Mouse (Mus musculus) forebrain, postnatal 0 days (tissue): ENCODE measurements at regions not wholly inside any gene's neighbourhood (a gene's known extent, or its start where the extent isn't known, plus 50 kb on each side); places are given as distances from the start of the nearest gene placed in this dataset.

ENCODE experiments used
- ATAC-seq: fragments of 200-750 bp; cut with Nextera tagmentation; 2 replicates; pipeline ENCODE4 v1.8.0; 2017; ENCODE audit warnings: mild to moderate bottlenecking, moderate library complexity
- DNase-seq: peaks from one replicate; pipeline ENCODE4 v3.0.0-alpha.2; 2015
- H3K27ac ChIP-seq: fragments of 300-500 bp; sonication (generic); 2 replicates; pipeline ENCODE4 v1.5.1; 2014; ENCODE audit warnings: low read depth, mild to moderate bottlenecking, antibody characterized with exemption, low read length, moderate library complexity, mixed read lengths
- H3K27me3 ChIP-seq: fragments of 300-500 bp; sonication (generic); 2 replicates; pipeline ENCODE4 v1.6.1; 2014; ENCODE audit warnings: mild to moderate bottlenecking, low read length, mixed read lengths; ENCODE audit not compliant: insufficient read depth
- H3K36me3 ChIP-seq: fragments of 300-500 bp; sonication (generic); 2 replicates; pipeline ENCODE4 v1.6.1; 2014; ENCODE audit warnings: mild to moderate bottlenecking, moderate library complexity; ENCODE audit not compliant: insufficient read depth
- H3K4me1 ChIP-seq: fragments of 300-500 bp; sonication (generic); 2 replicates; pipeline ENCODE4 v1.6.1; 2014; ENCODE audit warnings: antibody characterized with exemption; ENCODE audit not compliant: insufficient read depth
- H3K4me2 ChIP-seq: fragments of 300-500 bp; sonication (generic); 2 replicates; pipeline ENCODE4 v1.6.1; 2014; ENCODE audit warnings: low read depth, mild to moderate bottlenecking, moderate library complexity
- H3K4me3 ChIP-seq: fragments of 300-500 bp; sonication (generic); 2 replicates; pipeline ENCODE4 v1.5.1; 2014; ENCODE audit warnings: low read depth, low read length, mixed read lengths
- H3K9ac ChIP-seq: fragments of 300-500 bp; sonication (generic); 2 replicates; pipeline ENCODE4 v1.6.1; 2014; ENCODE audit warnings: mild to moderate bottlenecking
- H3K9me3 ChIP-seq: fragments of 300-500 bp; sonication (generic); 2 replicates; pipeline ENCODE4 v1.6.1; 2016; ENCODE audit warnings: low read length
- CTCF ChIP-seq: sonication (generic); IDR thresholded peaks from 2 replicates; pipeline ENCODE4 v1.5.1; 2016; ENCODE audit warnings: antibody characterized with exemption, control low read depth, low read depth
- WGBS: fragments of 180-500 bp; shearing (Covaris S2); extraction: QIAGEN DNeasy Blood & Tissue Kit; methylation state at CpG from one replicate; pipeline ENCODE4 v1.1.7; 2014; 5-methylcytosine and 5-hydroxymethylcytosine counted together

- 0 out of 2 replicates have a peak, but pooled peaks cover 3% of the 10 kb centered on the region for H3K27me3 ChIP-seq
- DNase-seq (no peak), ATAC-seq (no peak)
- 93% methylated on average over 9 of the region's 9 CpGs for WGBS
- TF ChIP-seq CTCF: no peak
- no peaks in the 10 kb centered on the region for H3K9me3 ChIP-seq
- H3K36me3 ChIP-seq: no peaks in the 10 kb centered on the region
- H3K4me3 ChIP-seq: no peak overlapping the region
- H3K27ac ChIP-seq: no peak overlapping the region
- H3K9ac ChIP-seq: no peak overlapping the region
- H3K4me1 ChIP-seq: no peaks in the 10 kb centered on the region
- H3K4me2 ChIP-seq: no peak overlapping the region
Observed at GRCm38 (mm10) chr8:92732229-92732628, 58.1 kb downstream of the Irx6 start.

GRCm38 (mm10) chr8:92735646-92736045 lies 61.6 kb downstream of the Irx6 start:
- H3K4me3 ChIP-seq: no peak overlapping the region

GRCm38 (mm10) chr8:92738080-92738479 lies 64.0 kb downstream of the Irx6 start:
- no peak overlapping the region for H3K9ac ChIP-seq
- H3K27me3 ChIP-seq: peaks cover 3% of the 10 kb centered on the region; the same call in 1 of the 2 replicates
- ATAC-seq: no peak
- no peak for DNase-seq
- TF ChIP-seq CTCF: no peak
- H3K36me3 ChIP-seq: no peaks in the 10 kb centered on the region
- 18% methylated on average over 1 of the region's 1 CpGs for WGBS
- H3K9me3 ChIP-seq: no peaks in the 10 kb centered on the region
- H3K4me1 ChIP-seq: peaks cover under 1% of the 10 kb centered on the region; the same call in 1 of the 2 replicates
- H3K27ac ChIP-seq: no peak overlapping the region
- H3K4me3 ChIP-seq: no peak overlapping the region
- no peak overlapping the region for H3K4me2 ChIP-seq

More at GRCm38 (mm10) chr8:92735646-92736045, 61.6 kb downstream of the Irx6 start:
- Histone ChIP-seq H3K4me2 (no peak overlapping the region), H3K27ac (no peak overlapping the region), H3K9ac (no peak overlapping the region), H3K36me3 (no peaks in the 10 kb centered on the region), H3K27me3 (peaks cover 3% of the 10 kb centered on the region; the same call in 1 of the 2 replicates), H3K9me3 (no peaks in the 10 kb centered on the region), H3K4me1 (no peaks in the 10 kb centered on the region)
- DNase-seq (no peak), ATAC-seq (no peak)
- TF ChIP-seq CTCF: no peak
- 25% methylated on average over 9 of the region's 9 CpGs for WGBS

- Histone ChIP-seq H3K4me1 (peaks cover 4% of the 10 kb centered on the region; the same call in 1 of the 2 replicates), H3K27me3 (no peaks in the 10 kb centered on the region; the same call in 1 of the 2 replicates), H3K9me3 (no peaks in the 10 kb centered on the region), H3K4me2 (no peak overlapping the region), H3K9ac (no peak overlapping the region), H3K27ac (no peak overlapping the region), H3K36me3 (no peaks in the 10 kb centered on the region), H3K4me3 (no peak overlapping the region)
- DNase-seq (no peak), ATAC-seq (no peak)
- WGBS: 42% methylated on average over 9 of the region's 9 CpGs
- no peak for TF ChIP-seq CTCF
Observed at GRCm38 (mm10) chr8:92740286-92740808, 66.3 kb downstream of the Irx6 start.

GRCm38 (mm10) chr8:92741836-92742235 lies 67.7 kb downstream of the Irx6 start:
- Histone ChIP-seq H3K4me1 (peaks cover 4% of the 10 kb centered on the region; the same call in 1 of the 2 replicates), H3K36me3 (no peaks in the 10 kb centered on the region), H3K27me3 (no peaks in the 10 kb centered on the region; the same call in 1 of the 2 replicates), H3K4me3 (no peak overlapping the region), H3K9ac (no peak overlapping the region), H3K9me3 (no peaks in the 10 kb centered on the region), H3K27ac (no peak overlapping the region), H3K4me2 (no peak overlapping the region)
- ATAC-seq: no peak
- no peak for DNase-seq
- WGBS: 82% methylated on average over 3 of the region's 3 CpGs
- TF ChIP-seq CTCF: no peak

GRCm38 (mm10) chr8:92743108-92743507 lies 69.0 kb downstream of the Irx6 start:
- Histone ChIP-seq H3K27me3 (no peaks in the 10 kb centered on the region; the same call in 1 of the 2 replicates), H3K9me3 (no peaks in the 10 kb centered on the region), H3K27ac (no peak overlapping the region), H3K36me3 (no peaks in the 10 kb centered on the region), H3K9ac (no peak overlapping the region), H3K4me1 (peaks cover 6% of the 10 kb centered on the region; the same call in 1 of the 2 replicates), H3K4me3 (no peak overlapping the region), H3K4me2 (0 out of 2 replicates have a peak overlapping the region, but pooled peaks have one; percentile 5)
- DNase-seq (no peak), ATAC-seq (peak; percentile 43; the same call in 1 of the 2 replicates)
- TF ChIP-seq CTCF: no peak
- WGBS: 16% methylated on average over 12 of the region's 12 CpGs

GRCm38 (mm10) chr8:92747086-92747485 lies 73.0 kb downstream of the Irx6 start:
- no peaks in the 10 kb centered on the region for H3K36me3 ChIP-seq
- H3K9me3 ChIP-seq: no peaks in the 10 kb centered on the region
- no peak overlapping the region for H3K9ac ChIP-seq
- no peak overlapping the region for H3K27ac ChIP-seq
- H3K4me1 ChIP-seq: peaks cover 7% of the 10 kb centered on the region; the same call in 1 of the 2 replicates
- ATAC-seq (no peak), DNase-seq (no peak)
- TF ChIP-seq CTCF: no peak
- no peak overlapping the region for H3K4me2 ChIP-seq
- no peaks in the 10 kb centered on the region; the same call in 1 of the 2 replicates for H3K27me3 ChIP-seq
- H3K4me3 ChIP-seq: no peak overlapping the region
- WGBS: 54% methylated on average over 7 of the region's 7 CpGs
